Mouse (Mus musculus): Measurements from ENCODE around the gene Zc3h12c.

Zc3h12c gene

GRCm38 (mm10) chr9:52167863-52168685 lies at the start of gene Zc3h12c:
Gene Zc3h12c, minus strand, starts transcription at chr9:52168572.
- peak; percentile 59 to 60 for DNase-seq (ENCODE audit: low spot score in 2 of 2)

GRCm38 (mm10) chr9:52217636-52218035 lies 49.3 kb upstream of the Zc3h12c start:
- DNase-seq (ENCODE audit: low spot score in 2 of 2), result no peak

GRCm38 (mm10) chr9:52215291-52215690 lies 46.9 kb upstream of the Zc3h12c start:
- no peak for DNase-seq (ENCODE audit: low spot score in 2 of 2)

GRCm38 (mm10) chr9:52212416-52212815 lies 44.0 kb upstream of the Zc3h12c start:
- no peak for DNase-seq (ENCODE audit: low spot score in 2 of 2)

- no peak for DNase-seq (ENCODE audit: low spot score in 2 of 2)
These were observed 40.2 kb upstream of the Zc3h12c start for GRCm38 (mm10) chr9:52208510-52209030.

- peak; percentile 73 to 78 for DNase-seq (ENCODE audit: low spot score in 2 of 2)
These were observed 34.8 kb upstream of the Zc3h12c start for GRCm38 (mm10) chr9:52203189-52203588.

- no peak for DNase-seq (ENCODE audit: low spot score in 2 of 2)
These were observed 31.9 kb upstream of the Zc3h12c start for GRCm38 (mm10) chr9:52200271-52200670.

- no peak for DNase-seq (ENCODE audit: low spot score in 2 of 2)
These were observed 27.5 kb upstream of the Zc3h12c start for GRCm38 (mm10) chr9:52195853-52196252.

GRCm38 (mm10) chr9:52193851-52194250 lies 25.5 kb upstream of the Zc3h12c start:
- DNase-seq (ENCODE audit: low spot score in 2 of 2), result no peak

GRCm38 (mm10) chr9:52190907-52191306 lies 22.5 kb upstream of the Zc3h12c start:
- DNase-seq (ENCODE audit: low spot score in 2 of 2), result no peak

GRCm38 (mm10) chr9:52188106-52188505 lies 19.7 kb upstream of the Zc3h12c start:
- no peak for DNase-seq (ENCODE audit: low spot score in 2 of 2)

GRCm38 (mm10) chr9:52186296-52186941 lies 18.0 kb upstream of the Zc3h12c start:
- no peak for DNase-seq (ENCODE audit: low spot score in 2 of 2)

GRCm38 (mm10) chr9:52181419-52181818 lies 13.0 kb upstream of the Zc3h12c start:
- no peak for DNase-seq (ENCODE audit: low spot score in 2 of 2)

GRCm38 (mm10) chr9:52180851-52181250 lies 12.5 kb upstream of the Zc3h12c start:
- DNase-seq (ENCODE audit: low spot score in 2 of 2), result no peak

GRCm38 (mm10) chr9:52175257-52175859 lies 7.0 kb upstream of the Zc3h12c start:
- DNase-seq (ENCODE audit: low spot score in 2 of 2), result no peak

- no peak for DNase-seq (ENCODE audit: low spot score in 2 of 2)
These were observed 6.3 kb upstream of the Zc3h12c start for GRCm38 (mm10) chr9:52174671-52175111.

- DNase-seq (ENCODE audit: low spot score in 2 of 2), result no peak
These were observed 5.6 kb upstream of the Zc3h12c start for GRCm38 (mm10) chr9:52173937-52174336.

- no peak for DNase-seq (ENCODE audit: low spot score in 2 of 2)
These were observed 4.2 kb upstream of the Zc3h12c start for GRCm38 (mm10) chr9:52172550-52172949.

- no peak for DNase-seq (ENCODE audit: low spot score in 2 of 2)
These were observed 2.3 kb upstream of the Zc3h12c start for GRCm38 (mm10) chr9:52170671-52171070.

- DNase-seq (ENCODE audit: low spot score in 2 of 2), result no peak
These were observed 1.8 kb upstream of the Zc3h12c start for GRCm38 (mm10) chr9:52170131-52170530.

- peak; percentile 89 to 91 for DNase-seq (ENCODE audit: low spot score in 2 of 2)
These were observed 406 bp upstream of the Zc3h12c start for GRCm38 (mm10) chr9:52168686-52169270.

GRCm38 (mm10) chr9:52167506-52167862 lies 888 bp downstream of the Zc3h12c start:
- peak in 1 of 2 experiments; percentile 50 for DNase-seq (ENCODE audit: low spot score in 2 of 2)

All from right cerebral cortex, postnatal 10 days (tissue).